Mouse (Mus musculus) liver, embryonic 13.5 days (tissue): ENCODE measurements at regions not wholly inside any gene's neighbourhood (a gene's known extent, or its start where the extent isn't known, plus 50 kb on each side); places are given as distances from the start of the nearest gene placed in this dataset.

Experiments
- ATAC-seq: fragments of 200-750 bp; cut with Nextera tagmentation; 2 replicates; pipeline ENCODE4 v1.8.0; 2017; ENCODE audit warnings: low read depth, mild to moderate bottlenecking, moderate number of reproducible peaks, moderate library complexity
- DNase-seq: peaks from one replicate; pipeline ENCODE4 v3.0.0; 2022
- H3K27ac ChIP-seq: fragments of 300-500 bp; sonication (generic); 2 replicates; pipeline ENCODE4 v1.5.1; 2015; ENCODE audit warnings: moderate library complexity, mild to moderate bottlenecking, inconsistent platforms
- H3K27me3 ChIP-seq: fragments of 300-500 bp; sonication (generic); 2 replicates; pipeline ENCODE4 v1.6.1; 2015; ENCODE audit warnings: mild to moderate bottlenecking, inconsistent platforms
- H3K36me3 ChIP-seq: fragments of 300-500 bp; sonication (generic); 2 replicates; pipeline ENCODE4 v1.6.1; 2015; ENCODE audit warnings: mild to moderate bottlenecking, inconsistent platforms
- H3K4me1 ChIP-seq: fragments of 300-500 bp; sonication (generic); replicated peaks from 2 replicates; pipeline ENCODE4 v1.6.1; 2015; ENCODE audit warnings: inconsistent platforms
- H3K4me2 ChIP-seq: fragments of 300-500 bp; sonication (generic); 2 replicates; pipeline ENCODE4 v1.6.1; 2015; ENCODE audit warnings: inconsistent platforms, mild to moderate bottlenecking, moderate library complexity
- H3K4me3 ChIP-seq: fragments of 300-500 bp; sonication (generic); replicated peaks from 2 replicates; pipeline ENCODE4 v1.5.1; 2015; ENCODE audit warnings: mild to moderate bottlenecking, inconsistent platforms
- H3K9ac ChIP-seq: fragments of 300-500 bp; sonication (generic); 2 replicates; pipeline ENCODE4 v1.6.1; 2015; ENCODE audit warnings: mild to moderate bottlenecking, inconsistent platforms
- H3K9me3 ChIP-seq: fragments of 300-500 bp; sonication (generic); replicated peaks from 2 replicates; pipeline ENCODE4 v1.6.1; 2016; ENCODE audit warnings: inconsistent platforms
- WGBS: fragments of 180-500 bp; shearing (Covaris S2); methylation state at CpG from one replicate; pipeline ENCODE4 v1.1.7; 2015; ENCODE audit not compliant: insufficient replicate concordance; 5-methylcytosine and 5-hydroxymethylcytosine counted together

- peaks cover 13% of the 10 kb centered on the region; the same call in 1 of the 2 replicates for H3K4me1 ChIP-seq
- H3K27me3 ChIP-seq, result no peaks in the 10 kb centered on the region
- DNase-seq, result no peak
- no peak overlapping the region for H3K27ac ChIP-seq
- H3K36me3 ChIP-seq, result no peaks in the 10 kb centered on the region
- ATAC-seq, result no peak
- H3K9ac ChIP-seq, result no peak overlapping the region
- no peak overlapping the region for H3K4me3 ChIP-seq
- no peaks in the 10 kb centered on the region for H3K9me3 ChIP-seq
- WGBS, result 56% methylated on average over 7 of the region's 7 CpGs
- no peak overlapping the region for H3K4me2 ChIP-seq
These were observed 114.3 kb upstream of the Kazn start for GRCm38 (mm10) chr4:142353526-142353925.

DNA sequence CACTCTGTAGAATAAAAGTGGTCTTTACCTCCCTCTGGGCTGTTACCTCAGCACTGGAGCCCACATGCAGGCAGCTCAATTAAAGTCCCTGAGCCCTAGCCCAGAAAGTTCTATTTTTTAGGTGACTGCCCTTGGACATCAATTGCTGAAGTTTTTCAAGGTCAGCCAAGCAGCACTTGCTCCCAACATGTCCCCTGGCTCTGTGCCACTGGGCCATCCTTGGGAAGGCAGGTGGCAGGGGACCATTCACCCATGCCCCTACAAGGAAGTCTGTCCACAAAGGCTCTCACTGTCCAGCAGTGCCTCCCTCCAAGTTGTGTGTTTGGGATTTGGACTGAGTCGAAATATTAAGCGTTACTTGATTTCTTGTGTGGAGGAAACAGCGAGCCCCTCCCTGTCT, 112.6 kb upstream of the Kazn start:
- DNase-seq (no peak), ATAC-seq (no peak)
- Histone ChIP-seq H3K4me2 (no peak overlapping the region), H3K27ac (no peak overlapping the region), H3K4me1 (peaks cover 13% of the 10 kb centered on the region; the same call in 1 of the 2 replicates), H3K36me3 (no peaks in the 10 kb centered on the region), H3K4me3 (no peak overlapping the region), H3K27me3 (no peaks in the 10 kb centered on the region), H3K9ac (no peak overlapping the region), H3K9me3 (no peaks in the 10 kb centered on the region)
- WGBS, result 68% methylated on average over 3 of the region's 3 CpGs

DNA sequence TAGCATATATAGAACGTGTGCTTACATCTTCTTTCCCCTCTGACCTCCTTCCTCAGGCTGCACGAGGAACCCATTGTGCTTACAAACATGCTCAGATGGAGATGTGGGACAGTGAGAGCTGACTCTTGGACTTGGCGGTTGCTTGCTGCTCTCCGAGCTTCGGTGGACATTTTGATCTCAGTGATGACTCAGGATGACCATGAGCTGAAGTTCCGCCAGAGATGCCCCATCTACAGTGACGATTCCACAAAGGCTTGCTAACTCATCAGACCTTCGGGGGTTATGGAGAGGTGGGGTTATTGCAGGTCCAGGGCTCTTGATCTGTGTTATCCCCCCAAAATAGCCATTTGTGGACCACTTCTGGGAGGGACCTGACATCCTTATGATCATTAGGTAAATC, 111.8 kb upstream of the Kazn start:
- Histone ChIP-seq H3K4me1 (peaks cover 13% of the 10 kb centered on the region; the same call in 1 of the 2 replicates), H3K9ac (no peak overlapping the region), H3K9me3 (no peaks in the 10 kb centered on the region), H3K27me3 (no peaks in the 10 kb centered on the region), H3K4me2 (no peak overlapping the region), H3K27ac (no peak overlapping the region), H3K4me3 (no peak overlapping the region), H3K36me3 (no peaks in the 10 kb centered on the region)
- 71% methylated on average over 8 of the region's 8 CpGs for WGBS
- DNase-seq (no peak), ATAC-seq (no peak)

DNA sequence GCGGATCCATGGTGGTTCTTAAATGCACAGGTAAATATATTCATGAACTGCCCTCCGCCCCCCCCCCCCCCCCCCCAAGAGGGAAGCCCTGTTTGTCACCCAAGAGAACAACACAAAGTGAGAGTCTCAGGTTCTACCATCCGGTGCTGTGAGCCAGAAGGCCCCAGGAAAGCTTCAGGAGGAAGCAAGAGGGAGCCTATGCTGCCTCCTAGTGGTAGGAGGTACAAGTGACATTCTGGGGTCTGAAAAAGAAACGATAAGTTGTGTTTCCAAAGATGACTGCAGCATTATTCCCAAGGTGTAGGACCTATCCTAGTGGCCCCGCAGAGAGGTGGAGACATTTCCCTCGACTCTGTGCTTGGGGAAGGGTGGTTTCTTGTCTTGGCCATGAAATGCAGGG, 109.7 kb upstream of the Kazn start:
- 26% methylated on average over 6 of the region's 6 CpGs for WGBS
- no peaks in the 10 kb centered on the region for H3K27me3 ChIP-seq
- no peak overlapping the region for H3K27ac ChIP-seq
- no peak overlapping the region for H3K9ac ChIP-seq
- no peak overlapping the region for H3K4me2 ChIP-seq
- no peak for ATAC-seq
- H3K4me3 ChIP-seq, result no peak overlapping the region
- no peak for DNase-seq
- no peaks in the 10 kb centered on the region for H3K9me3 ChIP-seq
- no peaks in the 10 kb centered on the region for H3K36me3 ChIP-seq
- H3K4me1 ChIP-seq, result peaks cover 10% of the 10 kb centered on the region; the same call in 1 of the 2 replicates

DNA sequence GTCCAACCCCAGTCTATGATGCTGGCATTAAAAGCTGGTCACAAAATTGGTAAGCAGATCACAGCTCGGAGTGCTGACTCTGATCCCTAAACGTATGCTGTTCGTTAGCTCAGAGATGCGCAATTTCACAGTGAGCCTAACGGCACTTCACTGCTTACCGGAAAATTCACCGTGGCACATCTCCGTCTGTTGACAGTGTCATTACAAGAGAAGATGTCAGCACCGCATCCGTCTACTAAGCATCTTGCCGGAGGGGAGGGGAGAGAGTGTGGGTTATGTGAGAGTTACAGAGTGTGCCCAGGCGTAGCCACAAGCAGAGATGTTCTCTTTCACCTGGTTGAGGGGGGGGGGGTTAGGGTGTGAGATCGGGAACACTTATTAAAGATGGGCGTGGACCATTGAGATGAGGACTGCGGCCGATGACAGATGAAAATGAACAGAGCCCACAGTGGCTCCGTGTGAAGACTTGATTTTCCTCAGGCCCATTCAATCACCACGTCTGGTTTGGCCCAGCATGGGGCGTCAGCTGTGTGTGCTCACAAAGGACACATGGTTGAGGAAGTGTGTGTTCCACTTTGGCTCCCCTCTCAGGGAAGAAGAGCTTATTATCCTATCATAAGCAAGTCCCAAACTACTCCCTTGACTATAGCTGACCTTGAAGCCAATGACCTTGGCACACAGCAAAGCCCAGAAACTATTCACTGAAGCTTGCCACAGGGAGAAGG, 103.4 kb upstream of the Kazn start:
- Histone ChIP-seq H3K27ac (no peak overlapping the region), H3K9me3 (no peaks in the 10 kb centered on the region), H3K4me2 (no peak overlapping the region), H3K4me3 (no peak overlapping the region), H3K27me3 (no peaks in the 10 kb centered on the region), H3K36me3 (no peaks in the 10 kb centered on the region), H3K4me1 (no peaks in the 10 kb centered on the region), H3K9ac (no peak overlapping the region)
- DNase-seq, result no peak
- WGBS, result 73% methylated on average over 19 of the region's 19 CpGs
- ATAC-seq, result no peak

DNA sequence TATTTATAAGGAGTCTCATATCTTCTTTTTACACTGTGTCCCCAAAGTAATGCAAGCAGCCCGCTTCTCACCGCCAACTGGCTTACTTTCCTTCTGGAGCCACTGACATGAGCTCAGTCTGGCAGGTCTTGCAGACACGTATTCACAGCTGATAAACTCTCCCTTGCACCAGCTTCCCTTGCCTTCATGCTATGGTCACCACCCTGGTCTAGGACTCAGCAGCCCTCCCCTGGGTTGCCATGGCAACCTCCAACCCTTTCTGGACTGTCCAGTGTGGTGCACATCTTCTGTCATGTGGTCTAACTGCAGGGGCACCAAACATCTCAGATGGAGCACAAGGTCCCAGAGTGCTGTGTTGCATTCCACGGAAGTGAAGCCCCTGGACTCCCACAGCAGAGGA, 102.1 kb upstream of the Kazn start:
- Histone ChIP-seq H3K4me1 (no peaks in the 10 kb centered on the region), H3K9me3 (no peaks in the 10 kb centered on the region), H3K27me3 (no peaks in the 10 kb centered on the region), H3K4me2 (no peak overlapping the region), H3K27ac (no peak overlapping the region), H3K4me3 (no peak overlapping the region), H3K9ac (no peak overlapping the region), H3K36me3 (no peaks in the 10 kb centered on the region)
- DNase-seq (no peak), ATAC-seq (no peak)
- 55% methylated on average over 4 of the region's 4 CpGs for WGBS

DNA sequence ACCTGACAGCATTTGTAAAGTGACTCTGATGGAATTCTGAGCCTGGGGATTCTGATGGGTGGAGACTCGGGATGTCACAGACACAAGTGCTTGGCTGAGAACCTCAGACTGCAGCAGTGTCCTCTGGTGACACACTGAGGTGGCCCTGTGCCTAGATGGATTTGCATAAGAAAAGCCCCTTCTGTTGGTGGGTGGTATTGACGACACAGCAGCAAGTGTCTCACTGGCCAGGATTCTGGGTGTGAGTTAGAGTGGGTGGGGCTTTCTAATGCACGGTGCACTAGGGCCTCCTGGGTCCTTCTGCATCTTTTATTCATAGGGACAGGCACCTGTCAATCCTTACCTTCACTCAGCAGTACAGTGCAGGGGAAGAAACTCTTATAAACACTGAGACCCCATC, 100.9 kb upstream of the Kazn start:
- H3K9me3 ChIP-seq, result no peaks in the 10 kb centered on the region
- DNase-seq, result no peak
- H3K4me1 ChIP-seq, result no peaks in the 10 kb centered on the region
- 13% methylated on average over 3 of the region's 3 CpGs for WGBS
- no peak overlapping the region for H3K4me2 ChIP-seq
- H3K4me3 ChIP-seq, result no peak overlapping the region
- H3K36me3 ChIP-seq, result no peaks in the 10 kb centered on the region
- H3K27ac ChIP-seq, result no peak overlapping the region
- no peaks in the 10 kb centered on the region for H3K27me3 ChIP-seq
- H3K9ac ChIP-seq, result no peak overlapping the region
- no peak for ATAC-seq

GRCm38 (mm10) chr4:142337701-142338100, 98.5 kb upstream of the Kazn start:
- DNase-seq, result no peak

DNA sequence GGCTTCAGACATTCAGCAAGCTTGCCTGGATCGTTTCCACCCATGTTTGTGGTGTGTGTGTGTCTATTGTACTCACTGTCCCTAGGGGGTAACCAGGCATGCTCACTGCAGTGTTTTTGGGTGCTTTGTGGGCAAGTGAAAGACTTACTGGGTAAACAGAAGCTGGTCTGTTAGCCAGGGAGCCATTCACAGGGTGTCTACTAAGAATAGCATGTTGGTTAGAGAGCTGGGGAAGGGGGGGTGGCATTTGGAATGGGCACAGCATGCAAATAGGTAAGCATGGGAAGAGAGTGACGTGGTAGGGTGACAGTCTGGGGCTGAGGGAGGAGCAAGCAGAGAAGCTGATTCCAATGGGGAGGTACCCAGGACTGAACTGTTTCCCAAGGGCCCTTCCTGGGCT, 97.7 kb upstream of the Kazn start:
- ATAC-seq (no peak), DNase-seq (no peak)
- no peak overlapping the region for H3K4me2 ChIP-seq
- WGBS, result 45% methylated on average over 2 of the region's 2 CpGs
- no peak overlapping the region for H3K4me3 ChIP-seq
- no peak overlapping the region for H3K27ac ChIP-seq
- no peaks in the 10 kb centered on the region for H3K36me3 ChIP-seq
- H3K4me1 ChIP-seq, result no peaks in the 10 kb centered on the region
- no peaks in the 10 kb centered on the region for H3K9me3 ChIP-seq
- H3K9ac ChIP-seq, result no peak overlapping the region
- H3K27me3 ChIP-seq, result no peaks in the 10 kb centered on the region

More at GRCm38 (mm10) chr4:142337701-142338100, 98.5 kb upstream of the Kazn start:
- Histone ChIP-seq H3K4me1 (no peaks in the 10 kb centered on the region), H3K9me3 (no peaks in the 10 kb centered on the region), H3K4me3 (no peak overlapping the region), H3K27ac (no peak overlapping the region), H3K9ac (no peak overlapping the region), H3K36me3 (no peaks in the 10 kb centered on the region), H3K27me3 (no peaks in the 10 kb centered on the region), H3K4me2 (no peak overlapping the region)
- no peak for ATAC-seq
- 72% methylated on average over 8 of the region's 8 CpGs for WGBS

DNA sequence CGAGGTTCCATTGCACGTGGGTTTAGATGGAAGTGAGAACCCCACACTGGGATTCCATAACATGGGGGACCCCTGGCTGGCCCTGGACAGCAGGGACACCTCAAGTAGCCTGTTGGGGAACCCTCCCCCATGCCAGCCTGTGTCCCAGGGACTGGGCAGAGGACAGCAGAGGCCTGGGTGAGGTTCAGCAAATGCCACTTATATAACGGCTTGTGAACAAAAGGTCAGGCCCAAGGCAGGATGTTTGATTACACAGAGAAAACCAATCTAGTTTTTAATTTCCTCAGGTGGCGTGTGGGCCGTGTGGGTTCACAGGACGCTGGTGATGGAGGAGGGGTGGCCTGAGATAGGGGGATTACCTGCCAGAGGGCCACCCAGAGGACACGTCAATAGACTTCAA, 94.9 kb upstream of the Kazn start:
- Histone ChIP-seq H3K4me2 (no peak overlapping the region), H3K4me1 (no peaks in the 10 kb centered on the region), H3K27ac (no peak overlapping the region), H3K36me3 (no peaks in the 10 kb centered on the region), H3K9ac (no peak overlapping the region), H3K9me3 (no peaks in the 10 kb centered on the region), H3K4me3 (no peak overlapping the region), H3K27me3 (no peaks in the 10 kb centered on the region)
- DNase-seq (no peak), ATAC-seq (no peak)
- 65% methylated on average over 7 of the region's 7 CpGs for WGBS

DNA sequence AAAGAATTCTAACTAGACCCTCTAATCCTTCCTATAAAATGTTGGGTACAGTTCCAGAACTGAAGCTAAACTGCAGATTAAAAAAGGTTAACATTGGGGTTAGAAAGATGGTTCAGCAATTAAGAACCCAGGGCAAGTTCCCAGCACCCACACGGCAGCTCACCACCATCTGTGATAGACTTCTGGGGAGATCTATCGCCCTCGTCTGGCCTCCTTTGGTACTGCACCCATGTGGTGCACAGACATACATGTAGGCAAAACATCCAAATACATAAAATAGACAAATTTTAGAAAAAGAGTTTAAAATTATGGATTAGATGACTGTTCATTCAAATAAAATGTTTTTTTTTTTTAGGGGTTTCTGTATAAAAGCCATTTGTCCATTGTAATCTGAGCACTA, 91.4 kb upstream of the Kazn start:
- Histone ChIP-seq H3K4me1 (no peaks in the 10 kb centered on the region), H3K27me3 (no peaks in the 10 kb centered on the region), H3K27ac (no peak overlapping the region), H3K36me3 (no peaks in the 10 kb centered on the region), H3K9me3 (no peaks in the 10 kb centered on the region), H3K9ac (no peak overlapping the region), H3K4me3 (no peak overlapping the region), H3K4me2 (no peak overlapping the region)
- WGBS, result 71% methylated on average over 3 of the region's 3 CpGs
- no peak for DNase-seq
- no peak for ATAC-seq

DNA sequence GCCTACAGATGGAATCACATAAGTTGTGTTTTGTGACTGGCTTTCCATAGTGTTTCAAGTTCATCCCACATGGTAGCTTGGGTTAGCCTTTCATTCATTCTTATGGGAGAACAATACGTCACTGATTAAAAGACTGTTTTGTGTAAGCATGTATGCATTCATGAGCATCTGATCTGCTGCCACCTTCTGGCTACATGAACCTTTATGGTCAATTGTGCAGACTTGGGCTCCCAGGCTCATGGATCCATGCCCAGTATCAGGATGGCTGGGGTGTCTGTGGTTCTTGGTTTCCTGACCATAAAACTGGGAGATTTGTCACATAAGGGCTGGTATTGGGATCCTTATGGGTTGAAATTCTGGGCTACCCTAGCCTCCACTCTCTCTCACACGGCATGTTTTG, 90.4 kb upstream of the Kazn start:
- Histone ChIP-seq H3K4me2 (no peak overlapping the region), H3K9ac (no peak overlapping the region), H3K36me3 (no peaks in the 10 kb centered on the region), H3K9me3 (no peaks in the 10 kb centered on the region), H3K27me3 (no peaks in the 10 kb centered on the region), H3K4me1 (no peaks in the 10 kb centered on the region), H3K27ac (no peak overlapping the region), H3K4me3 (no peak overlapping the region)
- ATAC-seq, result no peak
- 71% methylated on average over 2 of the region's 2 CpGs for WGBS
- no peak for DNase-seq
